9 mouse cellular contexts compared by ENCODE assay signal in genomic region chr5:24384407-24384806, GRCm38 (mm10). TPM values are rescaled to one million over a fixed set of nuclear protein-coding genes. Genes with fewer than 3 reads are reported as not detected.
DNase-seq lines count a peak whose midpoint lies in the region; ATAC-seq lines count a peak whose summit lies in the region.
"Had no signal": no experiment of that assay in that cellular context is flagged by ENCODE, and none has a peak within 500 bp of the region (broad histone marks: within the 10 kb centered on the region; RNA-seq: fewer than 3 reads in every experiment).

No protein-coding gene starts in this region.

- no peak overlapping the region for H3K27ac ChIP-seq in liver, embryonic 11.5 days (ENCODE audit: low read depth, low read length)

- peaks cover 28% of the 10 kb centered on the region for H3K4me1 ChIP-seq in liver, embryonic 11.5 days (replicated peaks; ENCODE audit: control insufficient read depth, insufficient read depth, low read length)

- peak overlapping the region; percentile 83 for H3K4me2 ChIP-seq in liver, embryonic 11.5 days

- H3K4me3 ChIP-seq in liver, embryonic 11.5 days (ENCODE audit: low read depth, low read length), result no peak overlapping the region

- no peak overlapping the region for H3K9ac ChIP-seq in liver, embryonic 11.5 days (ENCODE audit: low read depth, low read length)

- ATAC-seq in liver, embryonic 11.5 days (replicated peaks; ENCODE audit: low FRiP score), result no peak

- peaks cover 42% of the 10 kb centered on the region for H3K27me3 ChIP-seq in liver, embryonic 11.5 days (replicated peaks; ENCODE audit: control insufficient read depth, insufficient read depth, low read length)

- WGBS in liver, embryonic 11.5 days, result 41% methylated on average over 6 of the region's 6 CpGs

- intact Hi-C loops in heart, postnatal 14 days (cut with DNase I), result loop anchor here (10.0 kb wide), 1 partner anchor 220 kb away; the partner anchor contains the start of gene Nupl2

- H3K9me3 ChIP-seq in liver, embryonic 11.5 days (ENCODE audit: control insufficient read depth, low read length), result no peaks in the 10 kb centered on the region
- H3K9me3 ChIP-seq: liver, embryonic 15.5 days had no signal

- no peaks in the 10 kb centered on the region for H3K36me3 ChIP-seq in liver, embryonic 11.5 days (ENCODE audit: control insufficient read depth, insufficient read depth, low read length)
- H3K36me3 ChIP-seq: liver, embryonic 15.5 days had no signal

- peak; percentile 44 for DNase-seq in adrenal gland, adult 2 months
- no peak for DNase-seq in adrenal gland, adult (ENCODE audit: inconsistent age in 2 of 2, low spot score in 1 of 2)
- no peak for DNase-seq in liver, embryonic 11.5 days (ENCODE audit: low spot score)
- DNase-seq in liver (no peak), adipocyte (ENCODE audit: low spot score) (no peak)
- DNase-seq in heart, postnatal 14 days, result peak; percentile 44 to 48
- peak; percentile 50 for DNase-seq in lung, postnatal 25 days (ENCODE audit: low spot score)
- no peak for DNase-seq in urinary bladder, postnatal 25 days (ENCODE audit: low spot score)

RNA-seq across cellular contexts. Expression of gene Atg9b, which starts 7.5 kb away (rescaled TPM):
- total RNA-seq in adrenal gland, adult 2 months (2021), result 1 to 10 TPM; 1.5 to 1.7 TPM
- polyA plus RNA-seq in adrenal gland, adult 2 months (2012; rRNA removed), result 7.5 and 11.6 TPM in 2 replicates
- polyA plus RNA-seq in liver, embryonic 11.5 days (2014; fragmentation: Nextera tagmentation; extraction: Ambion mirVana), result 0.75 and 1.0 TPM in 2 replicates
- total RNA-seq in heart, postnatal 14 days (2021), result under 1 TPM; 0.41 to 0.45 TPM

RNA-seq across cellular contexts. Expression of gene Abcb8, which starts 9.1 kb away (rescaled TPM):
- total RNA-seq in adrenal gland, adult 2 months (2021), result 10 to 100 TPM; 63.6 to 69.8 TPM
- 165 and 174 TPM in 2 replicates for polyA plus RNA-seq in adrenal gland, adult 2 months (2012; rRNA removed)
- polyA plus RNA-seq in liver, embryonic 11.5 days (2014; fragmentation: Nextera tagmentation; extraction: Ambion mirVana), result 54.6 and 55.2 TPM in 2 replicates
- 10 to 100 TPM; 81.9 to 87.0 TPM for total RNA-seq in heart, postnatal 14 days (2021)

RNA-seq across cellular contexts. Expression of gene Nos3, which starts 19.8 kb away (rescaled TPM):
- total RNA-seq in adrenal gland, adult 2 months (2021), result 10 to 100 TPM in 1 of 2 experiments, 1 to 10 TPM in 1; 8.5 to 13.6 TPM
- polyA plus RNA-seq in adrenal gland, adult 2 months (2012; rRNA removed), result 22.1 and 33.1 TPM in 2 replicates
- 6.4 and 7.2 TPM in 2 replicates for polyA plus RNA-seq in liver, embryonic 11.5 days (2014; fragmentation: Nextera tagmentation; extraction: Ambion mirVana)
- total RNA-seq in heart, postnatal 14 days (2021), result 10 to 100 TPM; 34.5 to 35.6 TPM

RNA-seq across cellular contexts. Expression of gene Asic3, which starts 28.8 kb away (rescaled TPM):
- under 1 TPM in 1 of 2 experiments, not detected in 1; 0.48 TPM for total RNA-seq in adrenal gland, adult 2 months (2021)
- 0.74 and 1.2 TPM in 2 replicates for polyA plus RNA-seq in adrenal gland, adult 2 months (2012; rRNA removed)
- 0.19 TPM in 1 of 2 replicates, not detected in the other for polyA plus RNA-seq in liver, embryonic 11.5 days (2014; fragmentation: Nextera tagmentation; extraction: Ambion mirVana)
- total RNA-seq in heart, postnatal 14 days (2021), result under 1 TPM in 1 of 2 experiments, not detected in 1; 0.39 TPM
- polyA plus RNA-seq: liver, embryonic 15.5 days had no signal

RNA-seq across cellular contexts. Expression of gene Kcnh2, which starts 33.0 kb away (rescaled TPM):
- total RNA-seq in adrenal gland, adult 2 months (2021), result 10 to 100 TPM; 12.3 to 26.4 TPM
- 75.2 and 99.5 TPM in 2 replicates for polyA plus RNA-seq in adrenal gland, adult 2 months (2012; rRNA removed)
- 2.5 and 3.8 TPM in 2 replicates for polyA plus RNA-seq in liver, embryonic 11.5 days (2014; fragmentation: Nextera tagmentation; extraction: Ambion mirVana)
- 10 to 100 TPM; 75.5 to 85.8 TPM for total RNA-seq in heart, postnatal 14 days (2021)

Comparison
In these comparisons a context has a peak if more than half of its experiments do, and no peak if none do; other contexts are left out.
1. DNase-seq: peak in adrenal gland, adult 2 months (single experiment), heart, postnatal 14 days (2 of 2) and lung, postnatal 25 days (single experiment); none in adrenal gland, adult (0 of 2), liver, embryonic 11.5 days (single experiment), liver (single experiment), adipocyte (single experiment) and urinary bladder, postnatal 25 days (single experiment).